Mouse (Mus musculus) layer of hippocampus, adult 11-12 months (tissue): ENCODE measurements around the gene Zer1.
"Not testable (repeated sequence)": the region's sequence is repeated elsewhere in the genome, so short reads cannot be mapped to it uniquely, and the experiment has no call there.

Experiments
- DNase-seq: peaks from one replicate; pipeline ENCODE4 v3.0.0; 2022; ENCODE audit warnings: low spot score

Zer1 gene

GRCm38 (mm10) chr2:30077502-30078348 lies 46.7 kb downstream of the Zer1 start, which contains the start of gene Pkn3:
Pkn3 (plus strand) TSS chr2:30077684.
- DNase-seq = peak; percentile 77

GRCm38 (mm10) chr2:30076959-30077358 lies 47.4 kb downstream of the Zer1 start:
- DNase-seq = no peak

- DNase-seq = no peak
Measured at GRCm38 (mm10) chr2:30076439-30076838, 47.9 kb downstream of the Zer1 start.

- no peak for DNase-seq
Measured at GRCm38 (mm10) chr2:30075625-30076024, 48.8 kb downstream of the Zer1 start.

- no peak for DNase-seq
Measured at GRCm38 (mm10) chr2:30073285-30073684, 51.1 kb downstream of the Zer1 start.

- DNase-seq = no peak
Measured at GRCm38 (mm10) chr2:30072875-30073274, 51.5 kb downstream of the Zer1 start.

GRCm38 (mm10) chr2:30067962-30068361 lies 56.4 kb downstream of the Zer1 start:
- DNase-seq = no peak

GRCm38 (mm10) chr2:30067031-30067888 lies 57.1 kb downstream of the Zer1 start:
- DNase-seq = peak; percentile 33

GRCm38 (mm10) chr2:30066046-30066901 lies 58.1 kb downstream of the Zer1 start:
- DNase-seq = peak; percentile 92

- no peak for DNase-seq
Measured at GRCm38 (mm10) chr2:30064298-30064697, 60.1 kb downstream of the Zer1 start.

GRCm38 (mm10) chr2:30063791-30064190 lies 60.6 kb downstream of the Zer1 start:
- DNase-seq = no peak

GRCm38 (mm10) chr2:30063235-30063634 lies 61.1 kb downstream of the Zer1 start:
- no peak for DNase-seq

GRCm38 (mm10) chr2:30062249-30063093 lies 61.9 kb downstream of the Zer1 start:
- peak; percentile 39 for DNase-seq

GRCm38 (mm10) chr2:30061215-30062166 lies 62.9 kb downstream of the Zer1 start:
- DNase-seq = no peak

GRCm38 (mm10) chr2:30058418-30058817 lies 66.0 kb downstream of the Zer1 start:
- DNase-seq = no peak

GRCm38 (mm10) chr2:30057223-30057904 lies 67.0 kb downstream of the Zer1 start, which contains the start of gene Set:
Set (plus strand) TSS chr2:30057378.
- DNase-seq = no peak

GRCm38 (mm10) chr2:30056736-30057135 lies 67.6 kb downstream of the Zer1 start:
- no peak for DNase-seq

- DNase-seq = not testable (repeated sequence)
Measured at GRCm38 (mm10) chr2:30055310-30055709, 69.1 kb downstream of the Zer1 start.
